Mouse (Mus musculus) stomach, postnatal 0 days (tissue): ENCODE results near the gene Brwd1. TPM values are rescaled to one million over a fixed set of nuclear protein-coding genes. Genes with fewer than 3 reads are reported as not detected.
"Not testable (repeated sequence)": the region's sequence is repeated elsewhere in the genome, so short reads cannot be mapped to it uniquely, and the experiment has no call there.

Experiments
- ATAC-seq: fragments of 200-750 bp; cut with Nextera tagmentation; 2 replicates; pipeline ENCODE4 v1.8.0; 2017; ENCODE audit not compliant: low FRiP score, low TSS enrichment
- DNase-seq: peaks from one replicate; pipeline ENCODE4 v3.0.0-alpha.2; 2016; ENCODE audit warnings: low spot score
- H3K27ac ChIP-seq: fragments of 300-500 bp; sonication (generic); replicated peaks from 2 replicates; pipeline ENCODE4 v1.5.1; 2014; ENCODE audit warnings: mild to moderate bottlenecking, control low read depth
- H3K27me3 ChIP-seq: fragments of 300-500 bp; sonication (generic); 2 replicates; pipeline ENCODE4 v1.6.1; 2014; ENCODE audit warnings: low read length; ENCODE audit not compliant: control insufficient read depth, insufficient read depth
- H3K36me3 ChIP-seq: fragments of 300-500 bp; sonication (generic); 2 replicates; pipeline ENCODE4 v1.6.1; 2014; ENCODE audit warnings: low read length, mixed read lengths; ENCODE audit not compliant: control insufficient read depth, insufficient read depth
- H3K4me1 ChIP-seq: fragments of 300-500 bp; sonication (generic); replicated peaks from 2 replicates; pipeline ENCODE4 v1.6.1; 2014; ENCODE audit warnings: antibody characterized with exemption; ENCODE audit not compliant: control insufficient read depth, insufficient read depth
- H3K4me2 ChIP-seq: fragments of 300-500 bp; sonication (generic); replicated peaks from 2 replicates; pipeline ENCODE4 v1.6.1; 2014; ENCODE audit warnings: low read depth, mild to moderate bottlenecking, control low read depth, moderate library complexity
- H3K4me3 ChIP-seq: fragments of 300-500 bp; sonication (generic); 2 replicates; pipeline ENCODE4 v1.5.1; 2014; ENCODE audit warnings: low read depth, low read length, control low read depth
- H3K9ac ChIP-seq: fragments of 300-500 bp; sonication (generic); 2 replicates; pipeline ENCODE4 v1.6.1; 2014; ENCODE audit warnings: mild to moderate bottlenecking, low read length, control low read depth, mixed read lengths
- H3K9me3 ChIP-seq: fragments of 300-500 bp; sonication (generic); 2 replicates; pipeline ENCODE4 v1.6.1; 2016; ENCODE audit warnings: low read length; ENCODE audit not compliant: control insufficient read depth
- CTCF ChIP-seq: IDR thresholded peaks from 2 replicates; pipeline ENCODE4 v1.5.1; 2016; ENCODE audit warnings: antibody characterized with exemption, low read depth, mild to moderate bottlenecking, moderate library complexity
- EP300 ChIP-seq: optimal IDR thresholded peaks from 2 replicates; pipeline ENCODE3; 2016; ENCODE audit warnings: antibody characterized with exemption
- WGBS: fragments of 180-500 bp; shearing (Covaris S2); extraction: QIAGEN DNeasy Blood & Tissue Kit; methylation state at CpG from one replicate; pipeline ENCODE4 v1.1.7; 2014; 5-methylcytosine and 5-hydroxymethylcytosine counted together
- polyA plus RNA-seq: library from polyadenylated mRNA; unstranded; fragments of >200 nt; fragmentation: Nextera tagmentation; extraction: Ambion mirVana; gene quantifications from 2 replicates; pipeline ENCODE4 v1.2.1, GENCODE M21; 2015

Brwd1 gene
- polyA plus RNA-seq, 1 experiment from 2014 or later, result 31.6 TPM

- 72% methylated on average over 5 of the region's 5 CpGs for WGBS
Observed at GRCm38 (mm10) chr16:95984911-95985310, 97.4 kb downstream of the Brwd1 start.

DNA sequence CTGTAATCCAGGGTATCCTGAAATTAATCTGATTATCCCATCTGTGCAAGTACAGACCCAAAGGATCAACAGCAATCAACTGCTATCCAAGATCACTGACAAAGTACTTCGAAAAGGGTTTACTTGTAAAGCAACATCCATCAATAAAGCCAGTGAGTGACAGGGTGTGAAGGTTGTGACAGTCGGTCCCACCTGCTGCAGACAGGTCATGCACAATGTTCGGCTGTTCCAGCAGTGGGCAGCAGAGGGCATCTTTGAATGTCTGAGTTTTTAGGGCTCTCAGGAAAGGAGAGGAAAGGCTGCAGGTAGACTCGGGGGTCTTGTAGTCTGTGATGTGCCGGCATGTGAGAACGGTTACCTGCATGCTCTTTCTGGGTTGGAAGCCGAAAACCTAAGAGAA lies 98.7 kb downstream of the Brwd1 start:
- Histone ChIP-seq H3K27ac (no peak overlapping the region), H3K27me3 (no peaks in the 10 kb centered on the region), H3K4me3 (no peak overlapping the region), H3K9ac (no peak overlapping the region), H3K36me3 (peaks cover 13% of the 10 kb centered on the region; the same call in 1 of the 2 replicates), H3K4me2 (no peak overlapping the region), H3K4me1 (no peaks in the 10 kb centered on the region), H3K9me3 (no peaks in the 10 kb centered on the region)
- DNase-seq (peak; percentile 51), ATAC-seq (no peak)
- TF ChIP-seq CTCF (peak; percentile 70), EP300 (no peak)
- WGBS, result 73% methylated on average over 7 of the region's 7 CpGs

More at GRCm38 (mm10) chr16:95984911-95985310, 97.4 kb downstream of the Brwd1 start:
- no peaks in the 10 kb centered on the region for H3K27me3 ChIP-seq
- H3K36me3 ChIP-seq, result peaks cover 13% of the 10 kb centered on the region; the same call in 1 of the 2 replicates
- H3K27ac ChIP-seq, result no peak overlapping the region
- H3K4me3 ChIP-seq, result no peak overlapping the region
- ATAC-seq, result no peak
- no peak overlapping the region for H3K9ac ChIP-seq
- no peak overlapping the region for H3K4me2 ChIP-seq
- no peak for TF ChIP-seq EP300
- no peak for TF ChIP-seq CTCF
- H3K4me1 ChIP-seq, result no peaks in the 10 kb centered on the region
- DNase-seq, result no peak
- no peaks in the 10 kb centered on the region for H3K9me3 ChIP-seq

DNA sequence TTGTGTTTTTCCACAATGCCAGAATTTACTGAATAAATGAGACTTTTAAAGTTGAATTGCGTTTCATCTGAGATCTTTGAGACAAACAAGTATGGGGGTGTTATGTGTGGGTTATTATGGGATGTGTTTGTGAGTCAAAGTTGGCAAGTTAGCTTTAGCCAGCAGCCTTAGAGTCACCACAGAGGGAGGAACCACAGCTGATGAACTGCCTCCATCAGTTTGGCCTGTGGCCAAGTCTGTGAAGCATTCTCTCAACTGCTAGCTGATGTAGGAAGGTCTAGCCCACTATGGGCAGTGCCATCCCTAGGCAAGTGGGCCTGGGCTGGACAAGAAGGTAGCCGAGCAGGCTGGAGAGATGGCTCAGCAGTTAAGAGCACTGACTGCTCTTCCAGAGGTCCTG lies 111.5 kb downstream of the Brwd1 start:
- Histone ChIP-seq H3K9me3 (no peaks in the 10 kb centered on the region), H3K4me2 (no peak overlapping the region), H3K36me3 (no peaks in the 10 kb centered on the region), H3K27me3 (no peaks in the 10 kb centered on the region), H3K4me3 (no peak overlapping the region), H3K4me1 (no peaks in the 10 kb centered on the region), H3K27ac (no peak overlapping the region), H3K9ac (no peak overlapping the region)
- no peak for DNase-seq
- no peak for TF ChIP-seq EP300
- TF ChIP-seq CTCF, result no peak
- 80% methylated on average over 2 of the region's 2 CpGs for WGBS
- no peak for ATAC-seq

- no peaks in the 10 kb centered on the region for H3K27me3 ChIP-seq
- H3K4me3 ChIP-seq, result no peak overlapping the region
- ATAC-seq (no peak), DNase-seq (no peak)
- no peak overlapping the region for H3K4me2 ChIP-seq
- no peaks in the 10 kb centered on the region for H3K36me3 ChIP-seq
- TF ChIP-seq CTCF (no peak), EP300 (no peak)
- H3K4me1 ChIP-seq, result no peaks in the 10 kb centered on the region
- no peaks in the 10 kb centered on the region for H3K9me3 ChIP-seq
- H3K27ac ChIP-seq, result no peak overlapping the region
- 72% methylated on average over 11 of the region's 11 CpGs for WGBS
- H3K9ac ChIP-seq, result no peak overlapping the region
Observed at GRCm38 (mm10) chr16:95967455-95967854, 114.9 kb downstream of the Brwd1 start.

DNA sequence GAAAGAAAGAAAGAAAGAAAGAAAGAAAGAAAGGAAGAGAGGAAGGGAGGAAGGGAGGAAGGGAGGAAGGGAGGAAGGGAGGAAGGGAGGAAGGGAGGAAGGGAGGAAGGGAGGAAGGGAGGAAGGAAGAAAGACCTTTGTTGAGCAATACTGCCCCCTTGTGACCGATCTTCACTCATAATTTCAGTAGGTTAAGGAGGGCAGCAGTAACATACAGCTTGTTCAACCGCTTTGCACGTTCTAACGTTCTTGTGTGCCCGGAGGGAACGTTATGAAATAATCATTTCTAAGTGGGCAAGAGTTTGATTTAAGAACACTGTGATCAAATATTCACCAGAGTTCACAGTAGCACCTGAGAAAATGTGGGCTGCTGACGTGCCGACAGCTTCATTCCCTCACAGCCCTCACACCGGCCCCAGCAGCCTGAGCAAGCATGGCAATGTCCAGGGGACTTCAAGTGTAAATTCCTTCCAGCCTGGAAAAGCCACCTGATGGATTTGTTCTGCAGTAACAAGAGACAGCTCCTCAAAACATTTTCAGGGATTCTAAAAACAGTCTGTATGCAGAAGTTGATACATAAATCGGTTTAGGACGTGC lies 117.8 kb downstream of the Brwd1 start:
- Histone ChIP-seq H3K27me3 (no peaks in the 10 kb centered on the region), H3K36me3 (no peaks in the 10 kb centered on the region), H3K27ac (no peak overlapping the region), H3K4me1 (no peaks in the 10 kb centered on the region), H3K9me3 (no peaks in the 10 kb centered on the region), H3K9ac (no peak overlapping the region), H3K4me3 (no peak overlapping the region), H3K4me2 (no peak overlapping the region)
- WGBS, result 32% methylated on average over 11 of the region's 11 CpGs
- DNase-seq (peak; percentile 51), ATAC-seq (no peak)
- peak; percentile 85 for TF ChIP-seq CTCF
- no peak for TF ChIP-seq EP300

GRCm38 (mm10) chr16:95961484-95961883 lies 120.8 kb downstream of the Brwd1 start:
- not testable (repeated sequence) for ATAC-seq, H3K27ac ChIP-seq, H3K4me2 ChIP-seq, H3K36me3 ChIP-seq, H3K4me1 ChIP-seq, H3K9ac ChIP-seq, DNase-seq, H3K9me3 ChIP-seq, H3K27me3 ChIP-seq, H3K4me3 ChIP-seq
- 82% methylated on average over 1 of the region's 1 CpGs for WGBS

- WGBS, result 86% methylated on average over 2 of the region's 2 CpGs
- not testable (repeated sequence) for H3K27ac ChIP-seq, H3K4me2 ChIP-seq, DNase-seq, H3K4me1 ChIP-seq, H3K4me3 ChIP-seq, H3K27me3 ChIP-seq, H3K9me3 ChIP-seq, H3K36me3 ChIP-seq, H3K9ac ChIP-seq
- peak; percentile 64; the same call in 1 of the 2 replicates for ATAC-seq
Observed at GRCm38 (mm10) chr16:95960689-95961088, 121.6 kb downstream of the Brwd1 start.
